Mouse (Mus musculus) left cerebral cortex, adult 2 months (tissue): ENCODE results near the gene Gm5129. TPM values are rescaled to one million over a fixed set of nuclear protein-coding genes. Genes with fewer than 3 reads are reported as not detected.
"Not testable (repeated sequence)": the region's sequence is repeated elsewhere in the genome, so short reads cannot be mapped to it uniquely, and the experiment has no call there.

Experiments
- DNase-seq, 2 experiments: peaks; one replicate each; pipeline ENCODE4 v3.0.0; 2021 to 2022; ENCODE audit warnings: low spot score in 2 of 2, mixed read lengths in 1 of 2; ENCODE audit errors: extremely low spot score in 1 of 2
- H3K27ac ChIP-seq: fragments of 200-600 bp; 2 replicates; pipeline ENCODE4 v1.8.1; 2022
- H3K4me3 ChIP-seq: fragments of 200-600 bp; 2 replicates; pipeline ENCODE4 v1.8.1; 2022
- CTCF ChIP-seq: fragments of 200-600 bp; IDR thresholded peaks from 2 replicates; pipeline ENCODE4 v1.8.1; 2022; ENCODE audit warnings: antibody characterized with exemption, mild to moderate bottlenecking, moderate library complexity
- intact Hi-C: fragments of 180-260 bp; cut with DNase I; formaldehyde crosslinking; loops from one replicate; pipeline ENCODE4 v1.15.1; 2025
- long read RNA-seq, 2 experiments: library from polyadenylated mRNA; stranded (forward); transcript quantifications; one replicate each; pipeline ENCODE4 v2.0.0; 2021; ENCODE audit warnings: borderline mapping rate in 2 of 2
- total RNA-seq, 2 experiments: library from RNA; stranded (reverse); gene quantifications; 2 replicates each; pipeline ENCODE4 v1.2.3; 2021

Gene Gm5129
- 1 to 10 TPM in 1 of 2 experiments, not detected in 1; 1.6 TPM for total RNA-seq
- long read RNA-seq, experiment 1, result 0 reads
- long read RNA-seq, experiment 2, result 0 reads

- peak; percentile 99 for DNase-seq
- H3K27ac ChIP-seq, result peak within 1 kb of the TSS; percentile 97
- intact Hi-C loops, result loop anchor here (1.0 kb wide), 1 partner anchor 166 kb away; the partner anchor contains the start of gene Ube3c
- peak within 1 kb of the TSS; percentile 71 for H3K4me3 ChIP-seq
- no peak for TF ChIP-seq CTCF
Observed at GRCm38 (mm10) chr5:29735557-29736061, at the start of gene Gm5129, which contains the start of gene Dnajb6. Gm5129 (minus strand) TSS chr5:29735936. Dnajb6 (plus strand) TSS chr5:29735688.

GRCm38 (mm10) chr5:29784906-29785305, 49.2 kb upstream of the Gm5129 start:
- DNase-seq, H3K27ac ChIP-seq, H3K4me3 ChIP-seq, intact Hi-C loops: not testable (repeated sequence)

GRCm38 (mm10) chr5:29782261-29782660, 46.5 kb upstream of the Gm5129 start:
- no peak for TF ChIP-seq CTCF
- intact Hi-C loops, result no loop called here
- H3K4me3 ChIP-seq, result no peak overlapping the region
- no peak for DNase-seq
- no peak overlapping the region for H3K27ac ChIP-seq

- DNase-seq, H3K27ac ChIP-seq, intact Hi-C loops, H3K4me3 ChIP-seq: not testable (repeated sequence)
Observed at GRCm38 (mm10) chr5:29779733-29780132, 44.0 kb upstream of the Gm5129 start.

- no peak for TF ChIP-seq CTCF
- intact Hi-C loops, result no loop called here
- H3K4me3 ChIP-seq, result no peak overlapping the region
- DNase-seq, result no peak
- H3K27ac ChIP-seq, result no peak overlapping the region
Observed at GRCm38 (mm10) chr5:29778029-29778428, 42.3 kb upstream of the Gm5129 start.

- DNase-seq, result peak; percentile 31 to 32
- Histone ChIP-seq H3K27ac (no peak overlapping the region), H3K4me3 (no peak overlapping the region)
- intact Hi-C loops, result no loop called here
- TF ChIP-seq CTCF, result no peak
Observed at GRCm38 (mm10) chr5:29775437-29775836, 39.7 kb upstream of the Gm5129 start.

GRCm38 (mm10) chr5:29773460-29774150, 37.9 kb upstream of the Gm5129 start:
- Histone ChIP-seq H3K27ac (no peak overlapping the region), H3K4me3 (no peak overlapping the region)
- TF ChIP-seq CTCF, result no peak
- DNase-seq, result no peak
- intact Hi-C loops, result no loop called here

GRCm38 (mm10) chr5:29772651-29773330, 37.1 kb upstream of the Gm5129 start:
- no peak for DNase-seq
- no peak for TF ChIP-seq CTCF
- H3K27ac ChIP-seq, result no peak overlapping the region
- intact Hi-C loops, result no loop called here
- H3K4me3 ChIP-seq, result no peak overlapping the region

GRCm38 (mm10) chr5:29772038-29772437, 36.3 kb upstream of the Gm5129 start:
- no peak for DNase-seq
- no peak for TF ChIP-seq CTCF
- intact Hi-C loops, result no loop called here
- Histone ChIP-seq H3K27ac (no peak overlapping the region), H3K4me3 (no peak overlapping the region)

GRCm38 (mm10) chr5:29770935-29771334, 35.2 kb upstream of the Gm5129 start:
- DNase-seq, result no peak
- Histone ChIP-seq H3K27ac (no peak overlapping the region), H3K4me3 (no peak overlapping the region)
- intact Hi-C loops, result no loop called here
- peak; percentile 7; the same call in 1 of the 2 replicates for TF ChIP-seq CTCF

- no peak for TF ChIP-seq CTCF
- H3K27ac ChIP-seq, result no peak overlapping the region
- DNase-seq, result no peak
- no peak overlapping the region for H3K4me3 ChIP-seq
- intact Hi-C loops, result no loop called here
Observed at GRCm38 (mm10) chr5:29759318-29759717, 23.6 kb upstream of the Gm5129 start.

DNA sequence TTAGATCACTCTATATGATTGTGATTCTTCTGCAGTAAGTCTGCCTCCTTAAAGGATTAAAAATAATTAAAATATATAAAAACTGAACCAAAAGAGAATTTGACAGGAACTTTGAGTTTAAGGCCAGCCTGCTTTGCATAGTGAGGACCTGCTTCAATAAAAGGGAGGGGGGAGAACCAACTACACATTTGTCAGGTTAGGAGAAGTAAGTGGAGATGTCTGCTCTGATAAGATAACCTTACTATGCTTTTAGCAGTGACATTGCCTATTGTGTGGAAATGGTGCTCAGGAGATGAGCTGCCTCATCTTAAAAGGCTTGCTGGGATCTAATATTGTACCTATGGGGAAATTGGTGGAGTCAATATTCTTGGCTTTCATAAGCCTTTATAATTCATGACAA, 17.2 kb upstream of the Gm5129 start:
- Histone ChIP-seq H3K4me3 (no peak overlapping the region), H3K27ac (no peak overlapping the region)
- DNase-seq, result no peak
- intact Hi-C loops, result no loop called here
- TF ChIP-seq CTCF, result no peak
